Mouse (Mus musculus): Measurements from ENCODE around the gene Rtn2. TPM values are rescaled to one million over a fixed set of nuclear protein-coding genes. Genes with fewer than 3 reads are reported as not detected.

Gene Rtn2
- polyA plus RNA-seq, 1 experiment from 2014 or later, result 27.4 TPM

GRCm38 (mm10) chr7:19318676-19319075, 36.3 kb downstream of the Rtn2 start:
- Histone ChIP-seq H3K4me2 (ENCODE audit: low read depth, low read length) (no peak overlapping the region), H3K27ac (ENCODE audit: low read length) (no peak overlapping the region), H3K9ac (ENCODE audit: low read length) (no peak overlapping the region), H3K9me3 (replicated peaks; ENCODE audit: control insufficient read depth, low read length) (no peaks in the 10 kb centered on the region), H3K27me3 (ENCODE audit: control insufficient read depth, insufficient read depth, low read length) (no peaks in the 10 kb centered on the region; the same call in 1 of the 2 replicates), H3K36me3 (ENCODE audit: control insufficient read depth, insufficient read depth) (no peaks in the 10 kb centered on the region), H3K4me1 (ENCODE audit: control insufficient read depth, insufficient read depth, low read length) (peaks cover 12% of the 10 kb centered on the region), H3K4me3 (ENCODE audit: low read length) (no peak overlapping the region)
- ATAC-seq (replicated peaks; ENCODE audit: extremely low read depth, insufficient read depth, low FRiP score), result no peak
- 74% methylated on average over 7 of the region's 7 CpGs for WGBS

GRCm38 (mm10) chr7:19319458-19319857, 37.0 kb downstream of the Rtn2 start:
- Histone ChIP-seq H3K4me3 (ENCODE audit: low read length) (peak overlapping the region; percentile 48), H3K9me3 (replicated peaks; ENCODE audit: control insufficient read depth, low read length) (no peaks in the 10 kb centered on the region), H3K4me1 (ENCODE audit: control insufficient read depth, insufficient read depth, low read length) (peaks cover 12% of the 10 kb centered on the region), H3K27ac (ENCODE audit: low read length) (no peak overlapping the region), H3K36me3 (ENCODE audit: control insufficient read depth, insufficient read depth) (no peaks in the 10 kb centered on the region), H3K9ac (ENCODE audit: low read length) (peak overlapping the region; percentile 58), H3K27me3 (ENCODE audit: control insufficient read depth, insufficient read depth, low read length) (no peaks in the 10 kb centered on the region; the same call in 1 of the 2 replicates), H3K4me2 (ENCODE audit: low read depth, low read length) (peak overlapping the region; percentile 67)
- 21% methylated on average over 9 of the region's 9 CpGs for WGBS
- peak; percentile 42 for ATAC-seq (replicated peaks; ENCODE audit: extremely low read depth, insufficient read depth, low FRiP score)

GRCm38 (mm10) chr7:19319906-19320305, 37.5 kb downstream of the Rtn2 start:
- peak overlapping the region; percentile 66 for H3K9ac ChIP-seq (ENCODE audit: low read length)
- H3K27me3 ChIP-seq (ENCODE audit: control insufficient read depth, insufficient read depth, low read length), result no peaks in the 10 kb centered on the region
- H3K9me3 ChIP-seq (replicated peaks; ENCODE audit: control insufficient read depth, low read length), result no peaks in the 10 kb centered on the region
- no peaks in the 10 kb centered on the region for H3K36me3 ChIP-seq (ENCODE audit: control insufficient read depth, insufficient read depth)
- H3K4me2 ChIP-seq (ENCODE audit: low read depth, low read length), result peak overlapping the region; percentile 67
- peak overlapping the region; percentile 38; the same call in 1 of the 2 replicates for H3K27ac ChIP-seq (ENCODE audit: low read length)
- ATAC-seq (replicated peaks; ENCODE audit: extremely low read depth, insufficient read depth, low FRiP score), result peak; percentile 96
- peak overlapping the region; percentile 48 for H3K4me3 ChIP-seq (ENCODE audit: low read length)
- under 1% methylated on average over 41 of the region's 41 CpGs for WGBS
- peaks cover 12% of the 10 kb centered on the region for H3K4me1 ChIP-seq (ENCODE audit: control insufficient read depth, insufficient read depth, low read length)

GRCm38 (mm10) chr7:19320637-19321036, 38.2 kb downstream of the Rtn2 start:
- peak overlapping the region; percentile 67 for H3K4me2 ChIP-seq (ENCODE audit: low read depth, low read length)
- no peaks in the 10 kb centered on the region for H3K36me3 ChIP-seq (ENCODE audit: control insufficient read depth, insufficient read depth)
- peak overlapping the region; percentile 66 for H3K9ac ChIP-seq (ENCODE audit: low read length)
- no peak overlapping the region for H3K27ac ChIP-seq (ENCODE audit: low read length)
- ATAC-seq (replicated peaks; ENCODE audit: extremely low read depth, insufficient read depth, low FRiP score), result no peak
- no peaks in the 10 kb centered on the region for H3K27me3 ChIP-seq (ENCODE audit: control insufficient read depth, insufficient read depth, low read length)
- no peaks in the 10 kb centered on the region for H3K9me3 ChIP-seq (replicated peaks; ENCODE audit: control insufficient read depth, low read length)
- WGBS, result 43% methylated on average over 7 of the region's 7 CpGs
- H3K4me3 ChIP-seq (ENCODE audit: low read length), result peak overlapping the region; percentile 48
- peaks cover 15% of the 10 kb centered on the region for H3K4me1 ChIP-seq (ENCODE audit: control insufficient read depth, insufficient read depth, low read length)

GRCm38 (mm10) chr7:19321464-19321863, 39.0 kb downstream of the Rtn2 start:
- no peak overlapping the region for H3K4me3 ChIP-seq (ENCODE audit: low read length)
- H3K4me2 ChIP-seq (ENCODE audit: low read depth, low read length), result no peak overlapping the region
- H3K27me3 ChIP-seq (ENCODE audit: control insufficient read depth, insufficient read depth, low read length), result no peaks in the 10 kb centered on the region
- 55% methylated on average over 5 of the region's 5 CpGs for WGBS
- H3K27ac ChIP-seq (ENCODE audit: low read length), result no peak overlapping the region
- ATAC-seq (replicated peaks; ENCODE audit: extremely low read depth, insufficient read depth, low FRiP score), result no peak
- H3K9me3 ChIP-seq (replicated peaks; ENCODE audit: control insufficient read depth, low read length), result no peaks in the 10 kb centered on the region
- peaks cover 19% of the 10 kb centered on the region for H3K4me1 ChIP-seq (ENCODE audit: control insufficient read depth, insufficient read depth, low read length)
- no peak overlapping the region for H3K9ac ChIP-seq (ENCODE audit: low read length)
- H3K36me3 ChIP-seq (ENCODE audit: control insufficient read depth, insufficient read depth), result no peaks in the 10 kb centered on the region

DNA sequence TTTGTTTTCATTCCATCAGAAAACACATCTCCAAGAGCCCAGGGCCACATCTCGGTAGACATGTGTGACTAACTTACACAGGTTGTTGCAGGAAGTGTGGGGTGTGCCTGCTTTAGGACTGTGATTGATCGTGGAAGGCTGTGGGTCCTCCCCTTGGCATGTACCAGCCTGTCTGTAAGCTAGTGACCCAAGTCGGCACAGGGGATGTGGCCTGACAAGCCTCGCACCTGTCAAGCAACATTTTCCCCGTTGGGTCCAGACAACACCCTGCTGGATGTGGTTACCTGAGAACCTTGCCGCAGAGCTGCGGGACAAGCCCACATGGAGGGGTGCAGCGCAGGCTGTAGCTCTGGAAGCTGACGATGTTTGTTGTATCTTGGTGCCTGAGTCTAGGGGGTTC, 40.1 kb downstream of the Rtn2 start:
- H3K27ac ChIP-seq (ENCODE audit: low read length), result no peak overlapping the region
- WGBS, result 37% methylated on average over 9 of the region's 9 CpGs
- ATAC-seq (replicated peaks; ENCODE audit: extremely low read depth, insufficient read depth, low FRiP score), result no peak

DNA sequence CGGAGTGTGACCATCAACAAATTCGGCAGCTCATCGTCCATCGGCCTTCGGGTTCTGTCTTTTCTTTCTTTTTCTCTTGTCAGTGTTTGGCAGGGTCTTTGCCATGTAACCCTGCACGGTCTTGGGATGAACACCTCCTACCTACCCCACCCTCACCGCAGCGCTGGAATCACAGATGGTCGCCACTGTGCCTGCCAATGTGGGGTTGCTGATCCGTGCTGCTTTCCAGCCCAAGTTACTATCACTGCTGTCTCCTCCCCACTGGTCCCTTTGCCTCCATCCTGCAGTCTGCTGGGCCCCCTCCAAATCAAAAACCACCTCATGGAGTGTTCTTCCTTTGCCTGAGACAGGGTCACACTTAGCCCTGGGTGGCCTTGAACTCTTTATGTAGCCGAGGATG, 41.8 kb downstream of the Rtn2 start:
- 86% methylated on average over 11 of the region's 11 CpGs for WGBS
- no peak overlapping the region for H3K27ac ChIP-seq (ENCODE audit: low read length)
- H3K4me1 ChIP-seq (ENCODE audit: control insufficient read depth, insufficient read depth, low read length), result peaks cover 27% of the 10 kb centered on the region

More for the DNA sequence above, 40.1 kb downstream of the Rtn2 start:
- Histone ChIP-seq H3K4me3 (ENCODE audit: low read length) (no peak overlapping the region), H3K4me2 (ENCODE audit: low read depth, low read length) (no peak overlapping the region), H3K9me3 (replicated peaks; ENCODE audit: control insufficient read depth, low read length) (no peaks in the 10 kb centered on the region), H3K36me3 (ENCODE audit: control insufficient read depth, insufficient read depth) (no peaks in the 10 kb centered on the region), H3K4me1 (ENCODE audit: control insufficient read depth, insufficient read depth, low read length) (peaks cover 22% of the 10 kb centered on the region), H3K9ac (ENCODE audit: low read length) (no peak overlapping the region), H3K27me3 (ENCODE audit: control insufficient read depth, insufficient read depth, low read length) (no peaks in the 10 kb centered on the region)

DNA sequence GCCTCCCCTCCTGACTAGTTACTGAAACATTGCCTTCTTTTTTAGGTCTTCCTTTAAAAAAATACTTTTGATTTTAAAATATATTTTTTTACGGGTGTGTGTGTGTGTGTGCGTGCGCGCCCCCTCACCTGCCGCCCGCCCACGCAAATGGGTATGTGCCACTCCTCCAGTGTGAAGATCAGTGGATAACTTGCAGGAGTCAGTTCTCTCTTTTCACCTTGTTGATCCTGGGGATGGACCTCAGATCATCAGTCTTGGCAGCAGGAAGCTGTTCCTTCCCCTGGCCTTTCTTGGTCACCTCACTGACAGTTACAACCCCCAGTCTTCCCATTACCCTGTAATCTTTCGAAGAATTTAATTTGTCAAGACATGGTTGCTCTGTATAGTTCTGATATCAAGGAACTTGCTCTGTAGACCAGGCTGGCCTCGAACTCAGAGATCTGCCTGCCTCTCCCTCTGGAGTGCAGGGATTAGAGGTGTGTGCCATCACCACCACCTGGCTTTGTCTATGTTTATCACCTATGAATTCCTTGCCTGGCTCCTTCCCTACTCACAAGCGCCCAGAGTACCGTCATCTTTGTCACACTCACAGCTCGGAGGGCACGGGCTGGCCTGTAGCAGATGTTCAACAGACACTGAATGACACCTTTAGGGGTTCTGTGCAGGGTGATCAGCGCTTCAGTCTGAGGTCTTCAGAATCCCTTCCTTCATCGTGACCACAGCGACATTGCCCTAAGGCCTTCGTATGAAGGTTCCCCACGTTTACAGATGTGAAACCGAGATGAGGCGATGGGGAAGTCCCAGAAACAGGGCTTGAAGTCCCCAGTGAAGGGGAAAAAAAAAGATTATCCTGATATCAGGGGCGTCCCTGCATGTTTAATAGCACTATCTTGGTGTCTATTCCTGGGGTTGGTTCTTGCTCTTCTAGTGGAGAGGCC, 43.1 kb downstream of the Rtn2 start:
- 65% methylated on average over 21 of the region's 21 CpGs for WGBS
- Histone ChIP-seq H3K4me3 (ENCODE audit: low read length) (no peak overlapping the region), H3K9me3 (replicated peaks; ENCODE audit: control insufficient read depth, low read length) (no peaks in the 10 kb centered on the region), H3K9ac (ENCODE audit: low read length) (peak overlapping the region; percentile 37; the same call in 1 of the 2 replicates), H3K4me1 (ENCODE audit: control insufficient read depth, insufficient read depth, low read length) (peaks cover 20% of the 10 kb centered on the region), H3K4me2 (ENCODE audit: low read depth, low read length) (peak overlapping the region; percentile 65; the same call in 1 of the 2 replicates), H3K27ac (ENCODE audit: low read length) (peak overlapping the region; percentile 95), H3K36me3 (ENCODE audit: control insufficient read depth, insufficient read depth) (no peaks in the 10 kb centered on the region), H3K27me3 (ENCODE audit: control insufficient read depth, insufficient read depth, low read length) (no peaks in the 10 kb centered on the region)
- ATAC-seq (replicated peaks; ENCODE audit: extremely low read depth, insufficient read depth, low FRiP score), result no peak

More for the DNA sequence above, 41.8 kb downstream of the Rtn2 start:
- H3K9ac ChIP-seq (ENCODE audit: low read length), result no peak overlapping the region
- ATAC-seq (replicated peaks; ENCODE audit: extremely low read depth, insufficient read depth, low FRiP score), result no peak
- H3K36me3 ChIP-seq (ENCODE audit: control insufficient read depth, insufficient read depth), result no peaks in the 10 kb centered on the region
- H3K4me2 ChIP-seq (ENCODE audit: low read depth, low read length), result no peak overlapping the region
- no peaks in the 10 kb centered on the region for H3K27me3 ChIP-seq (ENCODE audit: control insufficient read depth, insufficient read depth, low read length)
- no peaks in the 10 kb centered on the region for H3K9me3 ChIP-seq (replicated peaks; ENCODE audit: control insufficient read depth, low read length)
- no peak overlapping the region for H3K4me3 ChIP-seq (ENCODE audit: low read length)

GRCm38 (mm10) chr7:19326359-19326758, 43.9 kb downstream of the Rtn2 start:
- under 1% methylated on average over 19 of the region's 20 CpGs for whole genome bisulfite sequencing
- Histone ChIP-seq H3K9ac (ENCODE audit: low read length) (peak overlapping the region; percentile 63), H3K4me1 (ENCODE audit: control insufficient read depth, insufficient read depth, low read length) (peaks cover 20% of the 10 kb centered on the region), H3K4me3 (ENCODE audit: low read length) (peak overlapping the region; percentile 45), H3K9me3 (replicated peaks; ENCODE audit: control insufficient read depth, low read length) (no peaks in the 10 kb centered on the region), H3K27me3 (ENCODE audit: control insufficient read depth, insufficient read depth, low read length) (no peaks in the 10 kb centered on the region), H3K4me2 (ENCODE audit: low read depth, low read length) (peak overlapping the region; percentile 65), H3K36me3 (ENCODE audit: control insufficient read depth, insufficient read depth) (no peaks in the 10 kb centered on the region), H3K27ac (ENCODE audit: low read length) (peak overlapping the region; percentile 95)
- ATAC-seq (replicated peaks; ENCODE audit: extremely low read depth, insufficient read depth, low FRiP score), result peak; percentile 78
